Mouse (Mus musculus) spleen, adult 2 months (tissue): ENCODE results near the gene Wdr18.

Experiments
- CTCF ChIP-seq: fragments of 200-500 bp; IDR thresholded peaks from 2 replicates; pipeline ENCODE4 v1.5.1; 2011; ENCODE audit warnings: mild to moderate bottlenecking, inconsistent platforms; ENCODE audit not compliant: insufficient read depth, insufficient read length, insufficient replicate concordance; ENCODE audit errors: extremely low read depth
- POLR2A ChIP-seq: fragments of 200-500 bp; IDR thresholded peaks from 2 replicates; pipeline ENCODE4 v1.6.1; 2011; ENCODE audit warnings: low read depth, low read length, inconsistent platforms

- TF ChIP-seq POLR2A: no peak
- TF ChIP-seq CTCF: no peak
Measured at GRCm38 (mm10) chr10:79936284-79936910, 23.6 kb upstream of the Wdr18 start.
